8 mouse cellular contexts compared by ENCODE assay signal in genomic region chr2:157039900-157040648, GRCm38 (mm10). TPM values are rescaled to one million over a fixed set of nuclear protein-coding genes. Genes with fewer than 3 reads are reported as not detected.
A peak's percentile ranks its signal among the peaks of the same experiment; 100 is the strongest.
DNase-seq lines count a peak whose midpoint lies in the region; ATAC-seq and TF ChIP-seq lines count a peak whose summit lies in the region.
"Had no signal": no experiment of that assay in that cellular context is flagged by ENCODE, and none has a peak within 500 bp of the region (broad histone marks: within the 10 kb centered on the region; RNA-seq: fewer than 3 reads in every experiment).

No protein-coding gene starts in this region.

- TF ChIP-seq CTCF in embryonic fibroblast, embryonic 13.5 days (IDR thresholded peaks at IDR 0.05; ENCODE audit: borderline replicate concordance, insufficient read depth, low read length): peak; percentile 26; the same call in 1 of the 2 replicates

- DNase-seq in kidney, postnatal 10 days: peak; percentile 58
- no peak for DNase-seq in kidney, adult 8-10 months
- DNase-seq in adrenal gland, adult 8-10 months: peak; percentile 65
- no peak for DNase-seq in layer of hippocampus, postnatal 25 days (ENCODE audit: extremely low spot score in 1 of 2, low spot score in 1 of 2)

- 0 out of 2 replicates have a peak, but pooled peaks have one; percentile 30 for ATAC-seq in midbrain, embryonic 16.5 days
- ATAC-seq in monocyte, adult 5-6 weeks (replicated peaks; ENCODE audit: insufficient number of reproducible peaks, low FRiP score, low TSS enrichment, poor library complexity, severe bottlenecking): no peak

- no peak overlapping the region for H3K4me2 ChIP-seq in midbrain, embryonic 16.5 days (ENCODE audit: low read length)
- H3K4me2 ChIP-seq: limb, embryonic 15.5 days had no signal

- H3K36me3 ChIP-seq in midbrain, embryonic 16.5 days (ENCODE audit: control insufficient read depth, insufficient read depth, low read length): peaks cover 38% of the 10 kb centered on the region

- WGBS in midbrain, embryonic 16.5 days: 81% methylated on average over 50 of the region's 50 CpGs

- no peak overlapping the region for H3K9ac ChIP-seq in midbrain, embryonic 16.5 days (ENCODE audit: low read depth, low read length)
- H3K9ac ChIP-seq: limb, embryonic 15.5 days had no signal

- no peak overlapping the region for H3K4me3 ChIP-seq in embryonic fibroblast, embryonic 13.5 days (ENCODE audit: insufficient read depth, low read length)
- no peak overlapping the region for H3K4me3 ChIP-seq in midbrain, embryonic 16.5 days (ENCODE audit: low read depth, low read length)
- H3K4me3 ChIP-seq: limb, embryonic 15.5 days had no signal

- no peaks in the 10 kb centered on the region for H3K9me3 ChIP-seq in midbrain, embryonic 16.5 days (replicated peaks; ENCODE audit: control insufficient read depth, low read length, poor library complexity, severe bottlenecking)
- H3K9me3 ChIP-seq: limb, embryonic 15.5 days had no signal

- no peak overlapping the region for H3K27ac ChIP-seq in embryonic fibroblast, embryonic 13.5 days (ENCODE audit: insufficient read depth, low read length)
- H3K27ac ChIP-seq in midbrain, embryonic 16.5 days (ENCODE audit: low read length): no peak overlapping the region
- H3K27ac ChIP-seq: limb, embryonic 15.5 days had no signal

- no peaks in the 10 kb centered on the region for H3K4me1 ChIP-seq in embryonic fibroblast, embryonic 13.5 days (ENCODE audit: control insufficient read depth, insufficient read depth, low read length)
- H3K4me1 ChIP-seq in midbrain, embryonic 16.5 days (ENCODE audit: control insufficient read depth, insufficient read depth, low read length): no peaks in the 10 kb centered on the region
- H3K4me1 ChIP-seq: limb, embryonic 15.5 days had no signal

- no peak for TF ChIP-seq POLR2A in embryonic fibroblast, embryonic 13.5 days (IDR thresholded peaks at IDR 0.05; ENCODE audit: low read depth, low read length)

- H3K27me3 ChIP-seq in midbrain, embryonic 16.5 days (ENCODE audit: control insufficient read depth, insufficient read depth, low read depth, low read length): no peaks in the 10 kb centered on the region
- H3K27me3 ChIP-seq: limb, embryonic 15.5 days had no signal

RNA-seq across cellular contexts. Expression of gene Dsn1, which starts 33.1 kb away (rescaled TPM):
- total RNA-seq in adrenal gland, adult 8-10 months (2022): 1 to 10 TPM; 4.8 to 7.7 (median 6.4) TPM
- 16.9 and 26.0 TPM in 2 replicates for polyA plus RNA-seq in embryonic fibroblast, embryonic 13.5 days (2011; ENCODE audit: insufficient read length, low read depth, missing spikeins)
- 7.0 and 9.5 TPM in 2 replicates for polyA plus RNA-seq in midbrain, embryonic 16.5 days (2015; fragmentation: Nextera tagmentation; extraction: Ambion mirVana)
- total RNA-seq in layer of hippocampus, postnatal 25 days (2021): 1 to 10 TPM; 4.0 to 7.2 TPM
- total RNA-seq in monocyte, adult 5-6 weeks (2017): 13.4 to 31.9 TPM (median 17.8 TPM) in 3 replicates

RNA-seq across cellular contexts. Expression of gene Soga1, which starts 39.0 kb away (rescaled TPM):
- total RNA-seq in adrenal gland, adult 8-10 months (2022): 10 to 100 TPM; 38.6 to 50.0 (median 46.5) TPM
- 20.2 and 21.8 TPM in 2 replicates for polyA plus RNA-seq in embryonic fibroblast, embryonic 13.5 days (2011; ENCODE audit: insufficient read length, low read depth, missing spikeins)
- polyA plus RNA-seq in midbrain, embryonic 16.5 days (2015; fragmentation: Nextera tagmentation; extraction: Ambion mirVana): 5.2 and 5.5 TPM in 2 replicates
- total RNA-seq in layer of hippocampus, postnatal 25 days (2021): 10 to 100 TPM; 36.3 to 46.3 TPM
- 0.76 to 1.5 TPM (median 0.78 TPM) in 3 replicates for total RNA-seq in monocyte, adult 5-6 weeks (2017)

RNA-seq across cellular contexts. Expression of gene Tldc2, which starts 46.8 kb away (rescaled TPM):
- not detected for total RNA-seq in adrenal gland, adult 8-10 months (2022)
- not detected in 2 replicates for polyA plus RNA-seq in embryonic fibroblast, embryonic 13.5 days (2011; ENCODE audit: insufficient read length, low read depth, missing spikeins)
- not detected in 2 replicates for polyA plus RNA-seq in midbrain, embryonic 16.5 days (2015; fragmentation: Nextera tagmentation; extraction: Ambion mirVana)
- total RNA-seq in layer of hippocampus, postnatal 25 days (2021): not detected
- total RNA-seq in monocyte, adult 5-6 weeks (2017): not detected in 3 replicates
- polyA plus RNA-seq: limb, embryonic 15.5 days had no signal

RNA-seq across cellular contexts. Expression of gene Ndrg3, which starts 48.2 kb away (rescaled TPM):
- total RNA-seq in adrenal gland, adult 8-10 months (2022): 10 to 100 TPM; 54.3 to 81.0 (median 75.3) TPM
- polyA plus RNA-seq in embryonic fibroblast, embryonic 13.5 days (2011; ENCODE audit: insufficient read length, low read depth, missing spikeins): 51.3 and 63.6 TPM in 2 replicates
- 135 and 155 TPM in 2 replicates for polyA plus RNA-seq in midbrain, embryonic 16.5 days (2015; fragmentation: Nextera tagmentation; extraction: Ambion mirVana)
- total RNA-seq in layer of hippocampus, postnatal 25 days (2021): 100 to 1,000 TPM; 449 TPM
- total RNA-seq in monocyte, adult 5-6 weeks (2017): 33.9 to 42.9 TPM (median 39.3 TPM) in 3 replicates

Comparison
In these comparisons a context has a peak if more than half of its experiments do, and no peak if none do; other contexts are left out.
1. DNase-seq: peak in kidney, postnatal 10 days (single experiment) and adrenal gland, adult 8-10 months (single experiment); none in kidney, adult 8-10 months (0 of 2) and layer of hippocampus, postnatal 25 days (0 of 2).
2. RNA of gene Soga1, which starts 39.0 kb away (total RNA-seq): 38.6 to 50.0 TPM in adrenal gland, adult 8-10 months and 36.3 to 46.3 TPM in layer of hippocampus, postnatal 25 days; 0.76 to 1.5 TPM in monocyte, adult 5-6 weeks; every median in the first group is over 10 times any median in the second.